Mouse (Mus musculus) megakaryocyte progenitor cell, adult 5-6 weeks (primary cell): ENCODE measurements around the gene Ptx4. TPM values are rescaled to one million over a fixed set of nuclear protein-coding genes. Genes with fewer than 3 reads are reported as not detected.
A peak's percentile ranks its signal among the peaks of the same experiment; 100 is the strongest.
"Not testable (repeated sequence)": the region's sequence is repeated elsewhere in the genome, so short reads cannot be mapped to it uniquely, and the experiment has no call there.

Source experiments
- ATAC-seq: replicated peaks from 2 replicates; pipeline ENCODE4 v1.8.0; 2016; ENCODE audit warnings: mild to moderate bottlenecking, moderate TSS enrichment, inconsistent platforms; ENCODE audit not compliant: poor library complexity
- total RNA-seq, 2 experiments: library from RNA; stranded (forward) in 1 of 2; stranded (reverse) in 1 of 2; fragments of 157-497, 149-512 nt in 1 of 2; fragments of 200-1000 nt in 1 of 2; gene quantifications; 2 replicates each; pipeline versions ENCODE4 v1.2.3 to v1.2.4; 2015 to 2017

Ptx4 gene
- total RNA-seq, 2 experiments from 2014 or later = not detected

DNA sequence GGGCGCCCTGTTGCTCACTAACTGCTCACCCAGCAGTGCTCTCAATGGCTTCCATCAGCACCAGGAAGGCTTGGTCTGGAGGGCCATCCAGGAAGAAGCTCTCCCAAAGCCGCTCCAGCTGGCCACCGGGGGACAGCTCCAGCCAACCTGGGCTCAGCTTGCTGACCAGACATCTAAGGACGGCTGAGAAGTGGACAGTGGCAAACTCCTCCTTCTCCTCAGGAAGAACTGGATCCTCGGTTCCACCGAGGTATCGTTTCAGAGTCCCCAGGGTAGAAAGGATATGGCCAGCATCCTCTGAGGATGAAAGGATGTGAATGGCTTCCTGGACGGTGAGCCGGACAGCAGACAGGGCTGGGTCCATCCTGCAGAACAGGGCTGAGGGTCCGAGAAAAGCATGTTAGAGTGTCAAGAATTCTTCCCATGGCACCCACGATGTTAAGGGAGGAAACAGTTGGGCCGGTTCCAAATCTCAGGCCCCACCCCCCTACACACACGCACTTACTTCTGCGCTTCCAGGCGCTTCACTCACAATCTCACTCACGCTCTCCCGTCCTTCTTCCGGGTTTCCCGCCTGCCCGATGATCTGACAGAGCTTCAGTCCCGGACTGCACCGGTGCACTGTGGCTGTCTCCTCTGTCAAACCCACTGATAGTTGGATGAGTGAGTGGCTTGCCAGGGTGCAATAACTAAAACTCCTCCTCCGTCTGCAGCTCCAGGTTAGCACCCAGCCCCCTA, 5.5 kb upstream of the Ptx4 start:
- peak; percentile 58 for ATAC-seq

DNA sequence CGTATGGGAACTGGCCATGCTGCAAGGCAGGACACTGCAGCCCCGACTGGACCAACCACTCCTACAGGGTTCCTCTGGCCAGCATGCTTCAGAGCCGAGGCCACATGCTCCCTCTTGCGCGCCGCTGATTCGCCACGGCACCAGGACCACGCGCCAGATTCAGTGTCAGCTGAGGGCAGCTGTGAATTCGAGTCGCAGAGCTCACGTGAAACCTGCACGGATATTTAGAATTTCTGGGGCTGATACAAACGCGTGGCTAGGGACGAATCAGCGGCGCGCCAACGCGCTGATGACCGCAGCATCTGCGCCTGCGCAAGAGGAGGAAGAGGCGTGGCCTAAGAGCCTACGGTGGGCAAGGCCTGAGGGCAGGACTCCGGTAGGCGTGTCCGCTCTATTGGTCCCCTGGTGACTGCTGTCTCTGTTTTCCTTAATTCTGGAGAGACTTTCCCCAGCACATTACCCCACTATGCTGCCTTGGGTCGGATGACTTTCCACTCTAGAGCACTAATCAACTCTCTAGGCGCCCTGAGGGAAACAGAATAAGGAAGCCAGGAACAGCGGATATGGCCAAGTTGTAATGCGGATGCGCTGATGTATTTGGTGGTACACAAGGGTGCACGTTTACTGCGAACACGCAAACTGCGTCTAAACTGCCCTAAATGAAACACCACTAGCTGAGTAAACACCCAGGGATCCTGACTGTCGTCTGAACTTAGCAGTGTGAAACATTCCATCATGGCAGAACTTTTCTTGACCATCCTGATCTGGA, 4.7 kb upstream of the Ptx4 start, which contains the start of gene Telo2:
Gene Telo2 (minus strand): TSS at position 304 of the 769 bp plus-strand sequence.
- ATAC-seq = peak; percentile 89

DNA sequence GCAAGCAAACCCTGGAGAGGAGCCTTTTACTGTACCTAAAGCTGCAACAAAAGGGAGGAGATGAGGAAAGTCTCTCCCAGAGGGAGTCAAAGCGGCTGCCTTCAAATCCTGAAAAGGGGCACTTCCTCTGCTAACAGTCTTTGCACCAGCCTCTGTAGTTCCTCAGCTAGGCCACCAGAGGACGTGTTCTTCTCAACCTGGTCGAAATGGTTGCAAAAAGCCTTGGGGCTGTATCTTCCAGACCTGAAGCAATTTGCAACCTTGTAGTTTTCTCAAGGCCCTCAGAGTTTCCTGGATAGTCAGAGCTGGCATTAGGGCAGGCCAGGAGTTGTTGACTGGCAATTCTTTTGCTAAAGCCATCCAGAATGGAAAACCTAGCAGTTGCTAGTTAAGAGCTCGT, 3.3 kb upstream of the Ptx4 start:
- peak; percentile 43 for ATAC-seq

DNA sequence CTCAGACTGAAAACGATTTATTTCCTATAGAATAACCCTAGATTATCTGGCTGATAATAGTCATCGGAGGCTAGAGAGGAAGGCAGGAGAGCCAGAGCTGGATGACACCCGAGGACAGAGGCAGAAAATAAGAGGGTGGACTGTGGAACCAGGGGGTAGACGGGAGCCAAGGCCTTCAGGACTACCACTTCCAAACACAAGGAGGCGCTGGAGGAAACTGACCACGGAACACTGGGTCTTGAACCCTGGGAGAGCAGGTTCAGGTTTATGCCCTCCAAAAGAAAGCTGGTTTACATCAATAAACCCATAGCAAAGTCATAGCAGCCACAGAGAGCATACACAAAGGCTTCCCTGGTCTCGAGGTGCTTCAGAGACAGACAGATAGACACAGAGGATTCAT, 3.4 kb downstream of the Ptx4 start:
- ATAC-seq = peak; percentile 58; the same call in 1 of the 2 replicates

DNA sequence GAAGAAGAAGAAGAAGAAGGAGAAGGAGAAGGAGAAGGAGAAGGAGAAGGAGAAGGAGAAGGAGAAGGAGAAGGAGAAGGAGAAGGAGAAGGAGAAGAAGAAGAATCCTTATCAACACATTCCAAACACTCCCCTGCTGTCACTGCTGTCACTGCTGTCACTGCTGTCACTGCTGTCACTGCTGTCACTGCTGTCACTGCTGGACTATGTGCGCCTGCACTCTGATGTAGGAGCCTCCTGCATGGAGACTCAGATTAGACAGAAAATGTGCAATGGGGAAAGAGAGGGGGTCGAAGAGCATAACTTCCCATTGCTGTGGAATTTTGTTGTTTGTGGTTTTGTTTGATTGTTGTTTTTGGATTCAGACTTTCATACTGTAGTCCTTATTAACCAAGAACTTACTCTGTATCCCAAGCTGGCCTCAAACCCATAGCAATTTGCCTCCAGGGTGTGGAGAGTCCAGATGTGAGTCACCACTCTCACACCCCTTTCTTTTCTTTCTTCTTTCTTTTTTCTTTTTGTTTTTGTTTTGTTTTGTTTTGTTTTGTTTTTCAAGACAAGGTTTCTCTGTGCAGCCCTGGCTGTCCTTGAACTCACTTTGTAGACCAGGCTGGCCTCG, 5.0 kb downstream of the Ptx4 start:
- not testable (repeated sequence) for ATAC-seq

DNA sequence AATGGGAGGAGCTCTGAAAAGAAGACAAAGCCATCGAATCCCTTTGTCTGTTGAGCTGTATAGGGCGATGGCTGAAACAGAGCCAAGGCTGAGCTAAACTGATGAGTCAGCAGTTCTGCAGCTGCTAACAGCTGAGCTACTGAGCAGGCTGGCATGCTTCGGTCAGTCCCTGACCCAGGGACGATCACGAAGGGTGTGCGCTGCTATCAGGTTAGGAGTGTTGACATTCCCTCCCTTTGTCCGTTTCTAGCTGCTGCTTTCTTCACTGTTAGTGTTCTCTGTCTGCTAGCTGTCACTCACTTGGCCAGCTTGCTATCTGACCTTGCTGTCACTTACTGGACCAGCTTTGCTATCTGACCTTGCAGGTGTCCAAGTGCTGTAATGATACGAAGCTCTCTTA, 6.5 kb downstream of the Ptx4 start:
- ATAC-seq = peak; percentile 82

DNA sequence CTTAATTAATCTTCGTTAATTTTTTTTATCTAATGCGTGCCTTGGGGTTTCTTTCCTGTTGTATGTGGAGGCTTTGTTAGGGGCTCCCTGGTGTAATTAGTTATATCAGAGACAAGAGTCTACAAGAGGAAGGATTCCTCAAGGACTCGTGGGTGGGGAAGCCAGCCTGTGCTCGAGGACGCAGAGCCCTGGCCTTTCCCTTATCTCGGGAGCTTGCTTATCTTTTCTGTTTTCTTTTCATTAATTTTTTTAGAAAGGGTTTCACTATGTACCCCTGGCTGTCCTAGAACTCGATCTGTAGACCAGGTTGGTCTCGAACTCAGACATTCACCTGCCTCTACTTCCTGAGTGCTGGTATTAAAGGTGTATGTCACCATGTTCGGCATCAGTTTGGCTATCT, 7.1 kb downstream of the Ptx4 start:
- ATAC-seq = peak; percentile 14; the same call in 1 of the 2 replicates

DNA sequence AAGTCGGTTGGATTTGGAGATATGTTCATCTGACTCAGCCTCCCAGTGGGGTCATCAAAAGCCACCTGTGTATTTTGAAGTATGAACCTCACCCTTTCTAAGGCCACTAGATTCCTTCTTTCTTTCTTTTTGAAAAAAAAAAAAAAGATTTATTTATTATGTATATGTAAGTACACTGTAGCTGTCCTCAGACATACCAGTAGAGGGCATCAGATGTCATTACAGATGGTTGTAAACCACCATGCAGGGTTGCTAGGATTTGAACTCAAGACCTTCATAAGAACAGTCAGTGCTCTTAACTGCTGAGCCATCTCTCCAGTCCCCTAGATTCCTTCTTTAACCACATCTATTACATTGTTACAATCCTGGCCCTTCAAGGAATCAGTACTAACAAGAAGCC, 9.5 kb downstream of the Ptx4 start:
- ATAC-seq = no peak

DNA sequence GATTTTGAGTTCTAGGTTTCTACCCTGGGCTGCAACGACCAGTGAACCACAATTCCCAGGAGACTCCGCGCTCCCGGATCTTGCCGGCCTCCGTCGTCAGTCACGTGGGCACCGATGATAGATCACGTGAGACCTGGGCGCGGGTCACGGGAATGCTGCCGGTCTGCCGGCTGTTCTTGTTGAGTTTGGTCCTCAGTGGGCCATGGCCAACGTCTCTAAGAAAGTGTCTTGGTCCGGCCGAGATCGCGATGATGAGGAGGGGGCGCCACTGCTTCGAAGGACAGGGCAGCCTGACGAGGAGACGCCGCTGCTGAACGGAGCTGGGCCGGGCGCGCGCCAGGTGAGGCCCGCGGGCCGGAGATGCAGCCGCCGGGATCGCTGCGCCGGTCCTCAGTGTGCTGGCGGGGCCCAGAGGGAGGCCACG, 12.7 kb downstream of the Ptx4 start, which contains the start of gene Clcn7:
Gene Clcn7 (plus strand): TSS at position 117 of the 424 bp plus-strand sequence.
- peak; percentile 87 for ATAC-seq

DNA sequence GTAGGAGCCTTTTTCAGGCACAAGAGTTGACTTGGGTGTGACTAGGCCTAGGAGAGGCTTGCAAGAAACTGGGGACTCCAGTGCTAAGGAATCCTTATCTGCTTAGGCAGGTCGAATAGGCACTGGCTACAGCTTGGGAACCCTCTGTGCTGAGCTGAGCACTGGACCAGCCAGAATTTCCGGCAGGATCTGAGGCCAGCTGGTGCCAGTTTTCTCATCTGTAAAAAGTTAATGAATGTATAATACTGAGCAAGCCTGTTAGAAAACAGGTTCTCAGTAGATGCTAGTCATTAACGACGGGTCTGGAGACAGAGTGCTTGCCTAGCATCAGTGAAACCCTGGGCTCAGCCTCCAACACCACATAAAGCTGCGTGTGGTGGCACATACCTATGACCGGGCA, 15.1 kb downstream of the Ptx4 start:
- ATAC-seq = no peak

DNA sequence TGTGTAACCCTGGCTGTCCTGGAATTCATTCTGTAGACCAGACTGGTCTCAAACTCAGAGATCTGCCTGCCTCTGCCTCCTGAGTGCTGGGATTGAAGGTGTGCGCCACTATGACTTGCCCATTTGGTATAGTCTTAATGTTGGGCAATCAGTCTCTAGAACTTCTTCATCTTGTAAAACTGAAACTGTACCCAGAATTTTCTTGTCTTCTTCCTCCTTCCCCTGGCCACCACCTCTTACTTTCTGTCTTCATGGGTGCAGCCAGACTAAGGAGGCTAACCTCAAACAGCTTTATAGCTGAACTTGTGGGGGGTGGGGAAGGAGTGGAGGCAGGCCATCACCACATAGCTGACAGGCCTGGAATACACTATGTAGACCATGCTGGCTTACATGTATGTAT, 18.2 kb downstream of the Ptx4 start:
- ATAC-seq = peak; percentile 39; the same call in 1 of the 2 replicates

DNA sequence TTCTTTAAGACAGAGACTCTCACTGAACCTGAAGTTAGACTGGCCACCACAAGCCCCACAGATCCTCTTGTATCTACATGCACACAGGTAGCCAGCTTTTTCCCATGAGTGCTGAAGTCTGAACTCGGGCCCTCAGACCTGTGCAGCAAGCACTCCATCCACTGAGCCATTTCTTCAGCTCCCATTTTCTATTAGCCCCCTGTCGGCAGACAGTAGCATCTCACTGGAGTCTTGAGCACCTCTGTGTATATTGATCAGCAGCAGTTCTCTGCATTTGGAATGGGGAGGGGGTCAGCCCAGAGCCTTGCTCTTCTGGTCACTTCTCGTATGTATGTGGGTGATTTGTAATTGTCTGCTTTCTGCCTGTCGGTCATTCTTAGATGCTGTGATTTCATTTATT, 19.4 kb downstream of the Ptx4 start:
- peak; percentile 42; the same call in 1 of the 2 replicates for ATAC-seq

DNA sequence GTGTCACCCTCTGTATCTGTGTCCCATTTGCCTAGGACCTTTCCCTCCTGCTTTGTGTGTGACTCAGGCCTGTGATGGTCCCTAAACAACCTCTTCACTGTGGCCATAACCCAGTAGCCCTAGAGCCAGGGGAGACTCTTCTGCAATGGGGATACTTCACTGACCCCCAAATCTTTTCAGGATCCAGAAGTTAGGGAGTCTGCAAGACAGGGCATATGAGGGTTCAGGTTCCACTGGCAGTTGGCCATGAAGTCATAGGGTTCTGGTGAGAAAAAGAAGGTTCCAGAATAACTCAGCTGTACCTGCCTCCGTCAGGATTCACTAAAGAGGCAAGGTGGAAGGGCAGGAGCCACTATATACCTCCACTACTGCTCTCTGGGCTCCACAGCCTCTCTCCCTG, 41.6 kb downstream of the Ptx4 start, which contains the start of gene Ccdc154:
Gene Ccdc154 (plus strand): TSS at position 301 of the 400 bp plus-strand sequence.
- ATAC-seq = no peak

DNA sequence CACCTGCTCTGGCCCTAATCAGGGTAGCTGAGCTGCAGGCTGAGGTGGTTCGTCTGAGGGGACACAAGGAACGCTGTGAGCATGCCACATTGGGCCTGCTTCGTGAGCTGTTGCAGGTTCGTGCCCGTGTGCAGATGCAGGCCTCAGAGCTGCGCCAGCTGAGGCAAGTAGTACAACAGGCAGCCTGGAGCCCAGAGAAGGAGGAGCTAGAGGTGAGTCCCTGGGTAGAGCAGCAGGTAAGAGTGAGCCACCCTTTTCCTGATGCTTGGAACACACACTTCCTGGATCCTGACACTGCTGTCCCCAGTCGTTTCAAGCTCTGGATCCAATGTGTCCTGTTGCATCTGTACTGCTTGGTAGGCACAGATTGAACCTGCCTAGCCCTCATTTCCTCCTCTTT, 42.8 kb downstream of the Ptx4 start:
- no peak for ATAC-seq

DNA sequence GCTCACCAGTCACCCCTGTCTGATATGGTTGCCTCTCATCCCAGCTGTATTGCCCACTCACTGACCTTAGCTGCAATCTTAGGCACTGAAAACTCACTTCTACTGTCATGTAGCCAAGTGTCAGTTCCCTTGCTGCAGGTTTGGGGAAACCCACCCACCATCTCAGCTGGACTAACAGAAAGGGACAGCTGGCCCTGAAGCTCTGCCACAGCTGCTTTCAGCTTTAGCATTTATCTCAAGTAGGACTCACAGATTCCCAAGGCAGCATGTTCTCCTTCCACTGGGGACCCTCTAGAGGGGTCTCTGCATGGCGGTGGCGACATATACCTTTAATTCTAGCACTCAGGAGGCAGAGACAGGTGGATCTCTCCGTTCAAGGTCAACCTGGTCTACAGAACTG, 44.2 kb downstream of the Ptx4 start:
- no peak for ATAC-seq

DNA sequence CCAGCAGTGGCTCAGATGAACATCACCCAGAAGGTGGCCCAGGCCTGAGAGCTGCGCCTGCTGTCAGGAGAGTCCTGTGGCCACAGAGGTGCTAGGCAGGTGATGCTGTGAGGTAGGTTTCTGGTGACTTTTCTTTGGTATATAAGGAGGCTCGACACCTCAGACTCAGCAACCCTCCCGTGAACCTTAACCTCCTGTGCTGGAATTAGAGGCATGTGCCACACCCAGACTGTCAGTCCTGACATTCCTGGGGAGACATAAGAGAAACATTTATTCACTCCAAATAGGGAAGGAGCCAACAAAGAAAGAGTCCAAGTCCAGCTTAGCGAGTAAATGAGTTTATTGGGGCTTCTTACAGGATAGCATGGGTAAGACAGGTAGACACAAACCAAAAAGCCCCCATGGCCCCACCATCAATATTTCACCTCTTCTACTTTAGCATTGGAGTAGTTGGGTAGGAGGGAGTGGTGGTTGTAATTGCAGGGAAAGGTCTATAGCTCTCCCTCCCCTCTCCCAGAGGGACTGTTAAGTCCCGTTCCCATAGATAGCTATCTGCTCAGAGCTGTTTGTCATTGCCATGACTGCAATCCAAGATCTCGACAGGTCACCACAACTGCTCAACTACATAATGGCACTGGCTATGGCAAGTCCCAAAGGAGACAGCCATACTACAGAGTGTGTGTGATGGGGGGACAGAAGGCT, 45.6 kb downstream of the Ptx4 start:
- ATAC-seq = no peak

DNA sequence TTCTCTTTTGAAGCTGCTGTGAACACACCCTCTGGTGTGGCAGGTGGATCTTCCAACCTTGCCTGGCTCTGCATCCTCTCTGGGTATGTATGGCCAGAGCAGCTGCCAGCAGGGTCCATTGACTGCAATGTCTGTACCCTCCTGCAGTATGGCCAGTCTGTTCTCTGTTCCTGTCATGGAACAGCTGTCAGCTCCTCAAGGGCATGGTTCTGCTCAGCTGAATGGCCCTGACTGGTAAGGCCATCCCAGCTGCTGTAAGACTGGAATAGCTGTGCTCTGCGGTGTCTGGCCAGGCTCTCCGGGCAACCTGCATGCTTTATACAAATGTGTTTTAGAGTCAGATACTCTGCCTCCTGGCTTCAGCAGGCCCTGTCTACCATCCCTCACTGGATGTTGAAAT, 49.1 kb downstream of the Ptx4 start:
- no peak for ATAC-seq

DNA sequence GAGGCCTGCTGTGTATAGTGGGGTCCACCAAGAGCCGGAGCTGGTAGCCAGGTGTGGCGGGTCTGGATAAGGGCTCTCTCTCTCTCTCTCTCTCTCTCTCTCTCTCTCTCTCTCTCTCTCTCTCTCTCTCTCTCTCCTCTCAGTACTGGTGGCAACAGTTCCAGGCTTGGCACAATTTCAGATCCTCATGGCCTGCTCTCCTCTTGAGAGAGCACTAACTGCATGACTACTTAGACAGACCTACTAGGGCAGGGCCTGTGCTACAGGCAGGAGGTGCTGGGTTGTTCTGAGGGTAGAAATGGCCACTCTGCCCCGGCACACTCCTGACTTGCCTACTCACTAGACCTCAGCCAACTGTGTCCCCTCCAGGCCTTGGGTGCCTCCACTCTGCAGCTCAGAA, 52.0 kb downstream of the Ptx4 start:
- no peak for ATAC-seq
